ENCODE assay signal across 9 mouse cellular contexts in genomic region chr10:54072336-54072735, GRCm38 (mm10). TPM values are rescaled to one million over a fixed set of nuclear protein-coding genes. Genes with fewer than 3 reads are reported as not detected.
A peak's percentile ranks its signal among the peaks of the same experiment; 100 is the strongest.
DNase-seq lines count a peak whose midpoint lies in the region; ATAC-seq and TF ChIP-seq lines count a peak whose summit lies in the region.
"Had no signal": no experiment of that assay in that cellular context is flagged by ENCODE, and none has a peak within 500 bp of the region (broad histone marks: within the 10 kb centered on the region; RNA-seq: fewer than 3 reads in every experiment).

No protein-coding gene starts in this region.

- ATAC-seq in heart, embryonic 12.5 days (ENCODE audit: insufficient number of reproducible peaks, low FRiP score), result no peak
- no peak for ATAC-seq in megakaryocyte, adult 5-6 weeks (ENCODE audit: poor library complexity, severe bottlenecking)
- no peak for ATAC-seq in limb, embryonic 15.5 days (ENCODE audit: insufficient number of reproducible peaks, low FRiP score, low TSS enrichment, low read depth)
- ATAC-seq in stomach, embryonic 16.5 days (ENCODE audit: insufficient read depth, low FRiP score), result no peak
- no peak for ATAC-seq in frontal cortex, adult (ENCODE audit: low TSS enrichment)

- DNase-seq in heart, adult 9 months (ENCODE audit: low spot score in 2 of 2), result no peak
- no peak for DNase-seq in thymus, adult 2 months
- DNase-seq: lung, postnatal 4 days had no signal

- no peaks in the 10 kb centered on the region for H3K27me3 ChIP-seq in heart, embryonic 12.5 days (replicated peaks)
- no peaks in the 10 kb centered on the region for H3K27me3 ChIP-seq in megakaryocyte, embryonic 14.5 days (replicated peaks)
- no peaks in the 10 kb centered on the region for H3K27me3 ChIP-seq in limb, embryonic 15.5 days
- no peaks in the 10 kb centered on the region for H3K27me3 ChIP-seq in stomach, embryonic 16.5 days (ENCODE audit: control insufficient read depth, insufficient read depth, low read length)
- no peaks in the 10 kb centered on the region for H3K27me3 ChIP-seq in thymus, adult 2 months (ENCODE audit: control insufficient read depth, insufficient read depth, low read length)

- H3K36me3 ChIP-seq in heart, embryonic 12.5 days, result no peaks in the 10 kb centered on the region
- peaks cover 67% of the 10 kb centered on the region for H3K36me3 ChIP-seq in megakaryocyte, embryonic 14.5 days (replicated peaks; ENCODE audit: low read length)
- H3K36me3 ChIP-seq in limb, embryonic 15.5 days, result no peaks in the 10 kb centered on the region
- H3K36me3 ChIP-seq in stomach, embryonic 16.5 days (ENCODE audit: control insufficient read depth, insufficient read depth, low read length), result no peaks in the 10 kb centered on the region
- H3K36me3 ChIP-seq in thymus, adult 2 months (ENCODE audit: control insufficient read depth, insufficient read depth, low read length), result peaks cover 4% of the 10 kb centered on the region; the same call in 1 of the 2 replicates

- H3K4me3 ChIP-seq in heart, embryonic 12.5 days, result peak overlapping the region; percentile 92
- H3K4me3 ChIP-seq in megakaryocyte, embryonic 14.5 days (replicated peaks), result peak overlapping the region; percentile 99
- peak overlapping the region; percentile 81; the same call in 1 of the 2 replicates for H3K4me3 ChIP-seq in limb, embryonic 15.5 days
- peak overlapping the region; percentile 75 for H3K4me3 ChIP-seq in stomach, embryonic 16.5 days (replicated peaks; ENCODE audit: low read length)
- H3K4me3 ChIP-seq in thymus, adult 2 months (ENCODE audit: control insufficient read depth, insufficient read depth, low read length), result no peak overlapping the region

- no peaks in the 10 kb centered on the region for H3K9me3 ChIP-seq in heart, embryonic 12.5 days (replicated peaks)
- no peaks in the 10 kb centered on the region for H3K9me3 ChIP-seq in megakaryocyte, embryonic 14.5 days
- H3K9me3 ChIP-seq in limb, embryonic 15.5 days, result no peaks in the 10 kb centered on the region
- no peaks in the 10 kb centered on the region for H3K9me3 ChIP-seq in stomach, embryonic 16.5 days (replicated peaks; ENCODE audit: control insufficient read depth, low read length)

- H3K27ac ChIP-seq in heart, embryonic 12.5 days (ENCODE audit: poor library complexity, severe bottlenecking), result no peak overlapping the region
- H3K27ac ChIP-seq in limb, embryonic 15.5 days, result no peak overlapping the region
- no peak overlapping the region for H3K27ac ChIP-seq in stomach, embryonic 16.5 days (ENCODE audit: low read length)
- H3K27ac ChIP-seq in thymus, adult 2 months (ENCODE audit: control insufficient read depth, insufficient read depth, low read length), result no peak overlapping the region

- peak overlapping the region; percentile 96 for H3K4me2 ChIP-seq in heart, embryonic 12.5 days
- peak overlapping the region; percentile 99 for H3K4me2 ChIP-seq in limb, embryonic 15.5 days
- peak overlapping the region; percentile 90 for H3K4me2 ChIP-seq in stomach, embryonic 16.5 days (ENCODE audit: low read depth, low read length)

- WGBS in heart, embryonic 12.5 days, result 80% methylated on average over 2 of the region's 2 CpGs
- WGBS in limb, embryonic 15.5 days, result 88% methylated on average over 2 of the region's 2 CpGs
- 83% methylated on average over 2 of the region's 2 CpGs for WGBS in stomach, embryonic 16.5 days
- WGBS in thymus, adult 2 months, result 84% methylated on average over 2 of the region's 2 CpGs

- TF ChIP-seq CTCF in thymus, adult 2 months (IDR thresholded peaks at IDR 0.05; ENCODE audit: borderline replicate concordance, control insufficient read depth, extremely low read depth, insufficient read depth, low read length, poor library complexity), result no peak

- H3K4me1 ChIP-seq in heart, embryonic 12.5 days (replicated peaks), result peaks cover 28% of the 10 kb centered on the region
- H3K4me1 ChIP-seq in megakaryocyte, embryonic 14.5 days, result peaks cover 68% of the 10 kb centered on the region
- H3K4me1 ChIP-seq in limb, embryonic 15.5 days, result peaks cover 27% of the 10 kb centered on the region
- H3K4me1 ChIP-seq in stomach, embryonic 16.5 days (ENCODE audit: control insufficient read depth, insufficient read depth, low read length), result peaks cover 28% of the 10 kb centered on the region
- peaks cover 20% of the 10 kb centered on the region for H3K4me1 ChIP-seq in thymus, adult 2 months (replicated peaks; ENCODE audit: control insufficient read depth, insufficient read depth, low read length)

- TF ChIP-seq POLR2A in thymus, adult 2 months (IDR thresholded peaks at IDR 0.05; ENCODE audit: control insufficient read depth, extremely low read depth, insufficient read depth, low read length, poor library complexity), result no peak

- H3K9ac ChIP-seq in heart, embryonic 12.5 days, result no peak overlapping the region
- no peak overlapping the region for H3K9ac ChIP-seq in limb, embryonic 15.5 days
- no peak overlapping the region for H3K9ac ChIP-seq in stomach, embryonic 16.5 days (ENCODE audit: low read length)

RNA-seq across cellular contexts. Expression of gene Man1a, which starts 4.1 kb away (rescaled TPM):
- polyA plus RNA-seq in heart, embryonic 12.5 days (2016; fragmentation: Nextera tagmentation; extraction: Ambion mirVana), result 9.4 and 10.6 TPM in 2 replicates
- 17.7 and 37.5 TPM in 2 replicates for polyA plus RNA-seq in megakaryocyte, embryonic 14.5 days (2012; ENCODE audit: insufficient read depth, low replicate concordance)
- total RNA-seq in megakaryocyte, adult 5-6 weeks (2015), result 60.6 and 67.8 TPM in 2 replicates
- 49.5 and 51.2 TPM in 2 replicates for total RNA-seq in megakaryocyte, adult 5-6 weeks (2017)
- polyA plus RNA-seq in limb, embryonic 15.5 days (2015; fragmentation: Nextera tagmentation; extraction: Ambion mirVana), result 8.8 and 9.1 TPM in 2 replicates
- 7.7 and 9.9 TPM in 2 replicates for polyA plus RNA-seq in stomach, embryonic 16.5 days (2015; fragmentation: Nextera tagmentation; extraction: Ambion mirVana)
- polyA plus RNA-seq in thymus, adult 2 months (2012; rRNA removed), result 26.5 and 30.1 TPM in 2 replicates
